Mouse (Mus musculus): ENCODE data around the gene Cfl1. TPM values are rescaled to one million over a fixed set of nuclear protein-coding genes. Genes with fewer than 3 reads are reported as not detected.
A peak's percentile ranks its signal among the peaks of the same experiment; 100 is the strongest.

The Cfl1 gene
- total and polyA plus RNA-seq, 3 experiments, result 818 to 1,768 (median 999) TPM

GRCm38 (mm10) chr19:5471846-5472245 is 18.4 kb upstream of the Cfl1 start:
- Histone ChIP-seq H3K9ac (ENCODE audit: insufficient read depth, low read depth) (no peak overlapping the region), H3K9me3 (replicated peaks; ENCODE audit: low read length) (no peaks in the 10 kb centered on the region), H3K4me3 (replicated peaks in 1 of 3; ENCODE audit: low read depth in 2 of 3, low read length in 2 of 3, poor library complexity in 1 of 3) (no peak overlapping the region), H3K4me2 (ENCODE audit: insufficient read depth, low read depth, poor library complexity, severe bottlenecking) (no peak overlapping the region), H3K27me3 (replicated peaks) (no peaks in the 10 kb centered on the region), H3K36me3 (replicated peaks in 1 of 2; ENCODE audit: control insufficient read depth in 1 of 2, insufficient read depth in 1 of 2, low read length in 1 of 2) (peaks cover 11 to 23% of the 10 kb centered on the region in 2 experiments), H3K79me2 (replicated peaks; ENCODE audit: control insufficient read depth, extremely low read depth, insufficient read depth, poor library complexity, severe bottlenecking) (no peaks in the 10 kb centered on the region), H3K4me1 (ENCODE audit: control insufficient read depth in 1 of 2, insufficient read depth in 2 of 2) (peaks cover 0 to 6% of the 10 kb centered on the region in 2 experiments; a peak in 1 of 4 replicates), H3K27ac (ENCODE audit: insufficient read depth, low read depth) (no peak overlapping the region)
- TF ChIP-seq TCF12 (IDR thresholded peaks at IDR 0.05; ENCODE audit: low read depth, low read length) (no peak), UBTF (IDR thresholded peaks at IDR 0.05; ENCODE audit: low read depth, low read length) (no peak), RCOR1 (conservative IDR thresholded peaks at IDR 0.05; ENCODE audit: low read depth, low read length) (no peak), ZKSCAN1 (IDR thresholded peaks at IDR 0.05; ENCODE audit: borderline replicate concordance, low read depth, low read length) (no peak), NELFE (IDR thresholded peaks at IDR 0.05; ENCODE audit: low read depth, low read length) (no peak)
- no peak for DNase-seq (ENCODE audit: extremely low read depth)
- dilution Hi-C loops (cut with MboI; ENCODE audit: extremely low pct_ligation_motif_present, extremely low pct_unique_long_range_greater_than_20kb, low sequenced_read_pairs), result no loop called here
- in situ Hi-C loops (cut with MboI; ENCODE audit: low pct_ligation_motif_present, low pct_unique_long_range_greater_than_20kb, low sequenced_read_pairs), result no loop called here

- in situ Hi-C loops (cut with MboI; ENCODE audit: low pct_ligation_motif_present, low pct_unique_long_range_greater_than_20kb, low sequenced_read_pairs), result no loop called here
- H3K36me3 ChIP-seq (replicated peaks in 1 of 2; ENCODE audit: control insufficient read depth in 1 of 2, insufficient read depth in 1 of 2, low read length in 1 of 2), result peaks cover under 1 to 13% of the 10 kb centered on the region in 2 experiments
- H3K9me3 ChIP-seq (replicated peaks; ENCODE audit: low read length), result no peaks in the 10 kb centered on the region
- H3K27ac ChIP-seq (ENCODE audit: insufficient read depth, low read depth), result no peak overlapping the region
- dilution Hi-C loops (cut with MboI; ENCODE audit: extremely low pct_ligation_motif_present, extremely low pct_unique_long_range_greater_than_20kb, low sequenced_read_pairs), result no loop called here
- DNase-seq (ENCODE audit: extremely low read depth), result no peak
- no peak overlapping the region for H3K4me3 ChIP-seq (replicated peaks in 1 of 3; ENCODE audit: low read depth in 2 of 3, low read length in 2 of 3, poor library complexity in 1 of 3)
- H3K4me1 ChIP-seq (ENCODE audit: control insufficient read depth in 1 of 2, insufficient read depth in 2 of 2), result peaks cover 0 to 6% of the 10 kb centered on the region in 2 experiments; a peak in 1 of 4 replicates
- H3K27me3 ChIP-seq (replicated peaks), result no peaks in the 10 kb centered on the region
- no peak overlapping the region for H3K9ac ChIP-seq (ENCODE audit: insufficient read depth, low read depth)
- no peak overlapping the region for H3K4me2 ChIP-seq (ENCODE audit: insufficient read depth, low read depth, poor library complexity, severe bottlenecking)
- H3K79me2 ChIP-seq (replicated peaks; ENCODE audit: control insufficient read depth, extremely low read depth, insufficient read depth, poor library complexity, severe bottlenecking), result no peaks in the 10 kb centered on the region
- TF ChIP-seq CTCF (conservative IDR thresholded peaks at IDR 0.05 in 1 of 2, IDR thresholded peaks at IDR 0.05 in 1 of 2; ENCODE audit: low read depth in 2 of 2, low read length in 2 of 2) (peak in 1 of 2 experiments; percentile 11; a peak in 1 of 4 replicates), USF1 (IDR thresholded peaks at IDR 0.05; ENCODE audit: low read depth, low read length) (no peak)
These were observed 17.4 kb upstream of the Cfl1 start for GRCm38 (mm10) chr19:5472857-5473256.

GRCm38 (mm10) chr19:5473720-5474119 is 16.5 kb upstream of the Cfl1 start, which contains the start of gene Efemp2:
TSS of gene Efemp2 (plus strand) at chr19:5473954.
- Histone ChIP-seq H3K79me2 (replicated peaks; ENCODE audit: control insufficient read depth, extremely low read depth, insufficient read depth, poor library complexity, severe bottlenecking) (no peaks in the 10 kb centered on the region), H3K27me3 (replicated peaks) (no peaks in the 10 kb centered on the region), H3K4me3 (replicated peaks in 1 of 3; ENCODE audit: low read depth in 2 of 3, low read length in 2 of 3, poor library complexity in 1 of 3) (no peak within 1 kb of the TSS), H3K9me3 (replicated peaks; ENCODE audit: low read length) (no peaks in the 10 kb centered on the region), H3K27ac (ENCODE audit: insufficient read depth, low read depth) (no peak within 1 kb of the TSS), H3K9ac (ENCODE audit: insufficient read depth, low read depth) (no peak within 1 kb of the TSS), H3K4me1 (ENCODE audit: control insufficient read depth in 1 of 2, insufficient read depth in 2 of 2) (no peaks in the 10 kb centered on the region), H3K4me2 (ENCODE audit: insufficient read depth, low read depth, poor library complexity, severe bottlenecking) (no peak within 1 kb of the TSS), H3K36me3 (replicated peaks in 1 of 2; ENCODE audit: control insufficient read depth in 1 of 2, insufficient read depth in 1 of 2, low read length in 1 of 2) (peaks cover 0 to 5% of the 10 kb centered on the region in 2 experiments)
- no peak for DNase-seq (ENCODE audit: extremely low read depth)
- in situ Hi-C loops (cut with MboI; ENCODE audit: low pct_ligation_motif_present, low pct_unique_long_range_greater_than_20kb, low sequenced_read_pairs) (no loop called here), dilution Hi-C loops (cut with MboI; ENCODE audit: extremely low pct_ligation_motif_present, extremely low pct_unique_long_range_greater_than_20kb, low sequenced_read_pairs) (no loop called here)
- TF ChIP-seq CHD2 (IDR thresholded peaks at IDR 0.05; ENCODE audit: low read length), result no peak
- no peak for TF ChIP-seq E2F4 (IDR thresholded peaks at IDR 0.05; ENCODE audit: insufficient replicate concordance, low read depth, low read length)
- TF ChIP-seq NELFE (IDR thresholded peaks at IDR 0.05; ENCODE audit: low read depth, low read length), result no peak
- TF ChIP-seq NRF1 (IDR thresholded peaks at IDR 0.05; ENCODE audit: low read depth, low read length), result no peak
